Mouse (Mus musculus): ENCODE data around the gene Gm12830. TPM values are rescaled to one million over a fixed set of nuclear protein-coding genes. Genes with fewer than 3 reads are reported as not detected.

Gm12830 gene
- polyA plus RNA-seq, 1 experiment, result not detected

DNA sequence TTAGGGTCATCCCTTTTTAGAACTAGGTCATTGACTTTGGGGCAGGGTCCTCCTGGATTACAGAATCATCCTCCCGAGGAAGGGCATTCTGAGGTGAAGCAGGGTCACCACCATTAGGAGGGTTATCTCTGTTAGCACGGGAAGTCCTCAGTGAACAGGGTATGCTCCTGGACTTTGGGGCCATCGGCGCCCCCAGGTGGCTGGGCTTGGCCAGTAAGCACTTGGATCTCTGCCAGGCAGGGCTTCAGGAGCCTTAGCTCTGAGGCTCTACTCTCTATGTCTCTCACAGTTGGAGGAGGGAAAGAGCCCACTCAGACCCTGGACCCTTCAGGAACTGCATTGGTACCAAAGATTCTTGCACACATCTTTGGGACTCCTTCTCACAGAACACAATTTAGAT, 76.3 kb downstream of the Gm12830 start:
- Histone ChIP-seq H3K36me3 (ENCODE audit: control insufficient read depth, insufficient read depth, low read length, poor library complexity, severe bottlenecking) (no peaks in the 10 kb centered on the region), H3K4me1 (ENCODE audit: control insufficient read depth, insufficient read depth, low read length) (no peaks in the 10 kb centered on the region), H3K9me3 (replicated peaks; ENCODE audit: control insufficient read depth, insufficient read depth, low read length, poor library complexity, severe bottlenecking) (no peaks in the 10 kb centered on the region), H3K27ac (ENCODE audit: insufficient read depth, low read length) (no peak overlapping the region), H3K27me3 (ENCODE audit: control insufficient read depth, insufficient read depth, low read length, poor library complexity, severe bottlenecking) (peaks cover 21% of the 10 kb centered on the region), H3K9ac (ENCODE audit: low read depth, poor library complexity, severe bottlenecking) (no peak overlapping the region), H3K4me3 (ENCODE audit: low read depth, low read length) (no peak overlapping the region)
- TF ChIP-seq POLR2A (IDR thresholded peaks at IDR 0.05; ENCODE audit: insufficient read depth, low read length) (no peak), CTCF (IDR thresholded peaks at IDR 0.05; ENCODE audit: low read depth, low read length) (peak; percentile 50)

- Histone ChIP-seq H3K36me3 (ENCODE audit: control insufficient read depth, insufficient read depth, low read length, poor library complexity, severe bottlenecking) (no peaks in the 10 kb centered on the region), H3K27ac (ENCODE audit: insufficient read depth, low read length) (no peak overlapping the region), H3K9me3 (replicated peaks; ENCODE audit: control insufficient read depth, insufficient read depth, low read length, poor library complexity, severe bottlenecking) (no peaks in the 10 kb centered on the region), H3K9ac (ENCODE audit: low read depth, poor library complexity, severe bottlenecking) (no peak overlapping the region), H3K27me3 (ENCODE audit: control insufficient read depth, insufficient read depth, low read length, poor library complexity, severe bottlenecking) (peaks cover 36% of the 10 kb centered on the region), H3K4me1 (ENCODE audit: control insufficient read depth, insufficient read depth, low read length) (no peaks in the 10 kb centered on the region), H3K4me3 (ENCODE audit: low read depth, low read length) (no peak overlapping the region)
- TF ChIP-seq POLR2A (IDR thresholded peaks at IDR 0.05; ENCODE audit: insufficient read depth, low read length) (no peak), CTCF (IDR thresholded peaks at IDR 0.05; ENCODE audit: low read depth, low read length) (no peak), EP300 (IDR thresholded peaks at IDR 0.05; ENCODE audit: insufficient read depth, low read depth, low read length) (no peak)
These were observed 78.4 kb downstream of the Gm12830 start for GRCm38 (mm10) chr4:114899885-114900284.

DNA sequence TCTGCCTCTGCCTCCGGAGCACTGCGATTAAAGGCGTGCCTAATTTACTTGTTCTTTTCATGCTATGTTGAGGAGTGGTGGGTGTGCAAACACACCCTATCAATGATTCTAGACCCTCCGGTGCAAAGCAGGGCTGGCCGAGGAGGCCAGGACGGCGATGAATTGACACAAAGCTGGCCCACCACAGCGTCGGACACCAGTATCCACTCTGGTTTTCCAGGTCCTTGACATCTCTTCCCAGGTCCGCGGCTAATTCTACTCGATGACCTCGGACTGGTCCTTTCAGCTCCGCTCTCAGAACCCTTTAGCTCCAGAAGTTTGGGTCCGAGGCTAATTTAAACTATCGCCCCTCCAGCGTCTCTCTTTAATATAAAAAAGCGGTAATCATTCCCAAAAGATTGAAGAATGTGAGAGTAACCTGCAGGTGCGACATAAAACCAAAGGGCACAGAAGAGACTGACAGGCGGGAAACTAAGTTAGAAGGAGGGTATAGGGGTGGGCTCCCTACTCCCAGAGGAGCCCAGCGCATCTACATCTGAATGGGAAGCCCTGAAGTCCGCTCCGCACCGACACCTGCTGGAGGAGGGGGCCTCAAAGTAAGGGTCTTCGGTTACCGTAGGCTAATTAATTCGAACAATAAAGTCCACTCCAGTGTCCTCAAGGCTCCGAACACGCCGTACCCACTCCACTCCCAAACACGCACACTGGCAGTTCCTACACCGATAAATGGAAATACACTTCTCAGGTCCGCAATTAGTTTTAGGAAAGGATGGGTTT, 79.5 kb downstream of the Gm12830 start:
- no peaks in the 10 kb centered on the region for H3K36me3 ChIP-seq (ENCODE audit: control insufficient read depth, insufficient read depth, low read length, poor library complexity, severe bottlenecking)
- no peaks in the 10 kb centered on the region for H3K4me1 ChIP-seq (ENCODE audit: control insufficient read depth, insufficient read depth, low read length)
- peaks cover 43% of the 10 kb centered on the region for H3K27me3 ChIP-seq (ENCODE audit: control insufficient read depth, insufficient read depth, low read length, poor library complexity, severe bottlenecking)
- no peaks in the 10 kb centered on the region for H3K9me3 ChIP-seq (replicated peaks; ENCODE audit: control insufficient read depth, insufficient read depth, low read length, poor library complexity, severe bottlenecking)
- H3K27ac ChIP-seq (ENCODE audit: insufficient read depth, low read length), result no peak overlapping the region
- TF ChIP-seq EP300 (IDR thresholded peaks at IDR 0.05; ENCODE audit: insufficient read depth, low read depth, low read length) (no peak), CTCF (IDR thresholded peaks at IDR 0.05; ENCODE audit: low read depth, low read length) (peak; percentile 34), POLR2A (IDR thresholded peaks at IDR 0.05; ENCODE audit: insufficient read depth, low read length) (no peak)
- no peak overlapping the region for H3K9ac ChIP-seq (ENCODE audit: low read depth, poor library complexity, severe bottlenecking)
- H3K4me3 ChIP-seq (ENCODE audit: low read depth, low read length), result no peak overlapping the region

GRCm38 (mm10) chr4:114901643-114902351, 80.3 kb downstream of the Gm12830 start:
- Histone ChIP-seq H3K27ac (ENCODE audit: insufficient read depth, low read length) (no peak overlapping the region), H3K27me3 (ENCODE audit: control insufficient read depth, insufficient read depth, low read length, poor library complexity, severe bottlenecking) (peaks cover 49% of the 10 kb centered on the region), H3K4me1 (ENCODE audit: control insufficient read depth, insufficient read depth, low read length) (no peaks in the 10 kb centered on the region)

GRCm38 (mm10) chr4:114902641-114903421, 81.3 kb downstream of the Gm12830 start:
- Histone ChIP-seq H3K36me3 (ENCODE audit: control insufficient read depth, insufficient read depth, low read length, poor library complexity, severe bottlenecking) (no peaks in the 10 kb centered on the region), H3K27ac (ENCODE audit: insufficient read depth, low read length) (no peak overlapping the region), H3K4me1 (ENCODE audit: control insufficient read depth, insufficient read depth, low read length) (no peaks in the 10 kb centered on the region), H3K4me3 (ENCODE audit: low read depth, low read length) (peak overlapping the region; percentile 4; the same call in 1 of the 2 replicates), H3K9me3 (replicated peaks; ENCODE audit: control insufficient read depth, insufficient read depth, low read length, poor library complexity, severe bottlenecking) (no peaks in the 10 kb centered on the region), H3K9ac (ENCODE audit: low read depth, poor library complexity, severe bottlenecking) (no peak overlapping the region), H3K27me3 (ENCODE audit: control insufficient read depth, insufficient read depth, low read length, poor library complexity, severe bottlenecking) (peaks cover 58% of the 10 kb centered on the region)
- TF ChIP-seq POLR2A (IDR thresholded peaks at IDR 0.05; ENCODE audit: insufficient read depth, low read length), result no peak
- TF ChIP-seq CTCF (IDR thresholded peaks at IDR 0.05; ENCODE audit: low read depth, low read length), result no peak
- no peak for TF ChIP-seq EP300 (IDR thresholded peaks at IDR 0.05; ENCODE audit: insufficient read depth, low read depth, low read length)

More at GRCm38 (mm10) chr4:114901643-114902351, 80.3 kb downstream of the Gm12830 start:
- Histone ChIP-seq H3K4me3 (ENCODE audit: low read depth, low read length) (peak overlapping the region; percentile 39), H3K9me3 (replicated peaks; ENCODE audit: control insufficient read depth, insufficient read depth, low read length, poor library complexity, severe bottlenecking) (no peaks in the 10 kb centered on the region), H3K36me3 (ENCODE audit: control insufficient read depth, insufficient read depth, low read length, poor library complexity, severe bottlenecking) (no peaks in the 10 kb centered on the region), H3K9ac (ENCODE audit: low read depth, poor library complexity, severe bottlenecking) (no peak overlapping the region)
- TF ChIP-seq EP300 (IDR thresholded peaks at IDR 0.05; ENCODE audit: insufficient read depth, low read depth, low read length) (no peak), POLR2A (IDR thresholded peaks at IDR 0.05; ENCODE audit: insufficient read depth, low read length) (no peak), CTCF (IDR thresholded peaks at IDR 0.05; ENCODE audit: low read depth, low read length) (no peak)

Measured in ES-Bruce4 (cell line).